Mouse (Mus musculus) liver, postnatal 0 days (tissue): ENCODE measurements around the gene Rpia.

Experiments used
- CTCF ChIP-seq: sonication (generic); IDR thresholded peaks from 2 replicates; pipeline ENCODE4 v1.5.1; 2016; ENCODE audit warnings: antibody characterized with exemption, low read depth
- EP300 ChIP-seq: IDR thresholded peaks from 2 replicates; pipeline ENCODE4 v1.6.1; 2016; ENCODE audit warnings: antibody characterized with exemption, low read depth, mild to moderate bottlenecking

GRCm38 (mm10) chr6:70749750-70750149 is 42.3 kb downstream of the Rpia start:
- no peak for TF ChIP-seq CTCF
- no peak for TF ChIP-seq EP300
